Mouse (Mus musculus) A20 (cell line): ENCODE data around the gene Hao1.

Experiments
- DNase-seq: peaks from one replicate; pipeline ENCODE4 v3.0.0-alpha.2; 2011; ENCODE audit warnings: low read depth, low spot score

Gene Hao1

DNA sequence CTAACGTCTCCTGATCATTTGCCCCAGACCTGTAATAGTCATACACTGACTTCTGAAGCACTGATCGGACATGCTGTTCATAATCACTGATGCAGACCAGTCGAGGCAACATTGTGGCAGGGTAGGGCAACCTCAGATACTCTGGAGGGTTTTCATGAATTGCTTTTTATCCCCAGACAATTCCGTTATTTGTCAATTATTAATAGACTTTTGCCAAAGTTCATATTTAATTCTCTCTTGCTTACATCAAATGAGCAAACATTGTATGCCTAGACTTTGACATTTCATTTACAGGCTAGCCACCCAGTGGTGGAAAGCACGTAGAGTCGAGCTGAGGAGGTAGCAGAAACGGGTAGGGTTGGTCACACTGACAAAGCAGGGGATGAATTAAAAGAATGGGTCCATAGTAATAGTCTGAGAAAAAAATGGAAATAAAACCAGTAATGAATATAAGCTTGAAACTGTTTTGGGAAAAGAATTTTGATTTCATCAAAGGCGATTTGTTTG lies at the start of gene Hao1:
Gene Hao1, minus strand, starts transcription at position 148 of the 507 bp plus-strand sequence.
- no peak for DNase-seq

DNA sequence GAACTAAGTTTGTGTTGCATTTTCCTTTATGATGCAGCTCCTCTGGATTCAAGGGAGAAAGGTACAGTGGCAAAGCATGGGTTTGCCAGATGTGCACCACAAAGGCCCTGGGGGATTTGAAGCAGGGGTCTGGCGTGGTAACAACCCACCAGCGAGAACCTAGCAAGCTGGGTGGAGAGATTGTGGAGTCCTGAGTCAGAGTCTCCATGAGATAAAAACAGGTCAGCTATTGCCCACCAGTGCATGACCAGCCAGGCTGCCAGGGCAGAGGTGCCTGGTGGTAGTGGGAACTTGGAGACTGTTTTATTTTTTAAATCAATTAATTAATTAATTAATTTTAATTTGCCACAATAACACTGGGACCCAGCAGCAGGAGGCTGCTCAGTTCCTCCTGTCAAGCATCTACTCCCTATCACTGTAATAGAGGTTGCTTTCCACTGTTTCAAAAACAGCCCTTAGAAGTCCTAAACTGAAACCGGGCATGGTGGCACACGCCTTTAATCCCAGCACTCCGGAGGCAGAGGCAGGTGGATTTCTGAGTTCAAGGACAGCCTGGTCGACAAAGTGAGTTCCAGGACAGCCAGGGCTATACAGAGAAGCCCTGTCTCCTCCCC lies 37.0 kb upstream of the Hao1 start:
- DNase-seq: no peak

- no peak for DNase-seq
Observed at GRCm38 (mm10) chr2:134585243-134585642, 31.1 kb upstream of the Hao1 start.

DNA sequence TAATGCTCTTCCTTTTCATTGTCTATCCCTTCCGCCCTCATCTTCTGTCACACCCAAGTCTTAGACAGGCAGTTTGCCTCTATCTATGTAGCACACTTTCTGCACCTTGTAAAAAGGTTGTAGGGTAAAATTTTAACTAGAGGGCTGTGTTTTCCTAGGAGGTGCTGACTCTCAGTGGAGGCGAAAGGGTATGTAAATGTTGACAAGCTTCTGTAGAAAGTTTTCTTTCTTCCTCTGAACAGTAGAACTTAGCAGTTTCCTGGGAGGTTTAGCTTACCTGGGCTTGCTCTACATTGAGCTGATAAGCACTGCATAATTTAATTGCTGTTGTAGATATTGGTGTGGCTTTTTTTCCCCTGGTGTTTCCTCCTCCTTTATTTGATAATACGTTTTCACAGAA lies 5.3 kb upstream of the Hao1 start:
- DNase-seq: no peak

- DNase-seq: no peak
Observed at GRCm38 (mm10) chr2:134552358-134552757, 1.8 kb downstream of the Hao1 start.

DNA sequence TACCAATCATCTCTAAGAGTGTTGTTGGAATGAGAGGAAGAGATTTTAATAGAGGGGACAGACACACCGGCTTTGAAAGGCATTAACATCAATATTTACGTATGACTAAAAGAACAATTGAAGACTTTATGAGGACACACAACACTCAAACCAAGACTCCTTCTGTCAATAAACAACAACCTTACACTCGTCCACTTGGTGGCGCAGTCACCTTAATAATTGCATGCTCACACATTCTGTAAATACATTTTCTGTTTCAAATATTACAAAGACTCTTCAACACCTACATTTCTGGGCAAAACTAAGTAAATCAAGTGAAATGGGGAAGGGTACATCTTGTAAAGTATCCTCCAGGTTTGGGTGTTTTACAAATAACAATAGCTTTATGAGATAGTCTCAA lies 4.4 kb downstream of the Hao1 start:
- peak; percentile 56 for DNase-seq

- no peak for DNase-seq
Observed at GRCm38 (mm10) chr2:134545116-134545515, 9.1 kb downstream of the Hao1 start.

DNA sequence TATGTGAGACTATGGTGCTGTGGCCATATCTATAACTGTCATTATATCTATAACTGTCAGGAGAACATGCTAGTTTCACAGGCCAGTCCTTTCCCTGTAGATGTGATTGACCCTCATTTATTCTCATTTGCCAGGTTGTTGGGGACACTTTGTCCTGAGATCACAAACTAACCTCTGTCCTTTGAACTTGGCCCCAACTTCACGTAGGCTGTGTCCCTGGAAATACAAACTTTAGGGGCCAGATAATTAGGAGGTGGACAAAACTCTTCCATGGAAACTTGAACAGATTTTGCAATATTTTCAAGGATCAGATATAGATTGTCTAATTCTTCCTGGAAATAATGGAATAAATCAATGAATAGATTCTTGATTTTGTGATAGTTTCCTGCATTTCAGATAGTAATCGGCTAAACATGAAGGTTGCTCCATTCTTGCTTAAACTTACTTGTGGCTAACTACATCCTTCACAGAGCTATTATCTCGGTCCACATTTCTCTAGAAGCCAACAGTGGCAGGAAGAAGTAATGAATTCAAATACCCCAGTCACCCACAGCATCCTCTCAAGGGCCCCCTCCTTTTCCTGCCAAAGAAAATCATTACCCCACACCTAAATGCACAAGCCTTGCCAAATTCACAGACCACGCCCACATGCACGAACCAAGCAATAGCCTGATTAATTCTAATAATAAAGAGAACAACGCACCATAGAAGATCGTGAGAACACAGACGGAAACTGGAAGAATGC lies 9.7 kb downstream of the Hao1 start:
- no peak for DNase-seq

DNA sequence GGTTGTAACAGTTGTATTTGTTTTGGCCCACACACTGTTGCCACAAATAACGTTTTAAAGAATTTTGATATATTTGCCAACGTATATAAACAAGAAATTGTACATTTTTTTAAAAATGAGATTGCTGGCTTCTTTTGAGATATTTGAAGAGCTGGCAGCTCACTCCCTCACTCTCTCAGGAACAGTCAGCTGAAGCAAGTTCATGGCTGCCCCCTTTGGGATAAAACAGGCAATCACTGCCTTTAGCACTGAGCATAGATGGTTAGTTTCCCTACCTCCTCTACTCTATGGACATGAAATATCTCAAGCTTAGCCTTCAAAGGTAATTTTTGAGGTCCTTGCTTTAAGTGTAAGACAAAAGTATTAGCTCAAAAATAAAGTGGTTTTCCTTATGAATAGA lies 10.7 kb downstream of the Hao1 start:
- no peak for DNase-seq

GRCm38 (mm10) chr2:134541019-134541418 lies 13.1 kb downstream of the Hao1 start:
- DNase-seq: no peak

- no peak for DNase-seq
Observed at GRCm38 (mm10) chr2:134538451-134538850, 15.7 kb downstream of the Hao1 start.

DNA sequence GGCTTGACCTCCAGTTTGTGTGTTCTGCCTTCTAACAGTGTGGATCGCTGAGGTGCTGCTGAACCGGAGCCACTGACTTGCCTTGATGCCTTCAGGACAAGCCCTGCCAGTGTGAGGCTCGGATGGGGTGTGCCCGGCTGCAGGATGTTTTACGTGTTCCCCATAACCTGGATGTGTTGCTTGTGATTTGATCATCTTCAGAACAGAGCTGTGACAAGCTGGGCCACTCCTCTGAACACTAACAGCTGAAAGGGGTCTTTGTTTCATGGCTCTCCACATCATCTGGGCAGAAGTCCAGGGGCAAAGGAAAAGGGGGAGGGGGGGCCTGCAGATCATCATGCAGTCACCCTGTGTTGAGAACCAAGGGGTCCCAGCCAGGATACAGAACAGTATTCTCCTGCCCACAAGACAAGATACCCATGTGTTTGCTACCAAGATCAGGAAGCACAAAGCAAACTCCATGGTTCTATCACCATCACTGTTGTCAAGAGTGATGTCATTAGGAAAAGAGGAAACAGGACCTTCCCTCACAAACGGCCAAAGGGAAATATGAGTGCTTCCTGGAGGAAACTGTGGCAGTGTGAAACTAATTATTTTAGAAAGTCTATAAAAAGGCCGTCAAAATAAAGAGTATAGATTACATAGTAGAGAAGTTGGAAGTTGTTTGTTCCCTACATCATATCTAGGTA lies 25.9 kb downstream of the Hao1 start:
- DNase-seq: no peak

DNA sequence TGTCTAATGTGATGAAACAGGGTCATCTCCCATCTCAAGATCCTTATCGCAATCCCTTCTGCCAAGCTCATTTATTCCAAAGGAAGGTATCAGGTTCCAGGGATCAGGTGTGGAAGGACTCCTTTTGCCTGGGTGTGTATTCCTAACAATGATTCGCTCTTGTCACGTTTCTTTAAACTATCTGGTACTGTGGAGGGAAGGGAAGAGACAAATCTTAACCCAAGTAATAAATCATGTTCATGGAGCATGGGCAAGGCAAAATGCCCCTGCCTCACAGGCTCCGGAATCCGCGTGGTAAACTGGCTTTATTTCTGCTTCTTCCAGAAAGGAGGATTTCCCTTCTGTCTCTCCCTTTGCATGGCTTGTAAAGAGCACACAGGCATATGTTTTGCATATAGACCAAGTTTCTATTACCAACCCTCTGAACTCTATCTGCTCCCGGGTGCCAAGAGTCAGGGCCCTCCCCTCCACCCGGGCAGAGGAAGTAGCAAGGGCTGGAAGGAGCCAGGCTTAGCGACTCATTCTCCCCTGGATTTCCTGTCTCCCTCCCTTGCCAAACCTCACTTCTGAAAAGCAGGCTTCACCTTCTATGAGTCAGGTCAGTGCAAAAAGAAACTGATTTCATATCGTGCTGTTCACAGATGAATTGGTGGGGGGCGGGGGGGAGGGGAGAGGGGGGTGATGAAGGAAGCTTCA lies 26.6 kb downstream of the Hao1 start:
- no peak for DNase-seq

DNA sequence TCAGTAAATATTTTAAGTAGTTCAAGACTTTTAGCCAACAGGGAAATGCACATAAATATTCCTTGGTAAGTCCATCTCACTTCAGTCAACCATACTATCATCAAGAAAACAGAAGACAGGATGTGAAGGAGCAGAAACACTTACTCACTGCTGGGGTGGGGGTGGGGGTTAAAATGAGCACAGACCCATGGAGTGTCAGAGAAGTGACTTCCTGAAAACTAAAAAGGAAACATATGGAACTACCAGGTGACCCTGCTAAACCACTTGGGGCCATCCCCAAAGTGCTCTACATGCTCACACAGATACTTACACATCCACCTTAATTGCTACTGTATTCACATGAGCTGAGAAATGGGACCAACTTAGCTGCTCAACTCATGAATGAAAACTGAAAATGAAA lies 36.1 kb downstream of the Hao1 start:
- DNase-seq: no peak

DNA sequence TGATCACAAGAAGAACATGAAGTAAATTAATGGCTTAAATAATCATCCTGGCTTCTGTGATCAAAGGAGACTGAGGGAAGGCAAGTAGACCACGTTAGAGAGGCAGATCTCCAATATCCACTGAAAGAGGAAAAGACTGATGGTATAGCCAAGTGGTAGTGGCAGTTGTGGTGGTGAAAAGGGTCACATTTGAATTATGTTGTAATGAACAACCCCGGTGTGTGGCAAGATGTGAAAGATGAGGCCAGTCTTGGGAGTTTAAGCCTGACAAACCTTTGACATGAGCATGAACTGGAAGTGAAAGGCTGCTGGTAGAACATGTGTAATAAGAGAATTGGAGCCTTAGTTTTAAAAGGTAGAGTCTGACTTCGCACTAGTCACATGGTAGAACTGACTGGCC lies 54.4 kb downstream of the Hao1 start:
- no peak for DNase-seq

GRCm38 (mm10) chr2:134498450-134498849 lies 55.7 kb downstream of the Hao1 start:
- no peak for DNase-seq

DNA sequence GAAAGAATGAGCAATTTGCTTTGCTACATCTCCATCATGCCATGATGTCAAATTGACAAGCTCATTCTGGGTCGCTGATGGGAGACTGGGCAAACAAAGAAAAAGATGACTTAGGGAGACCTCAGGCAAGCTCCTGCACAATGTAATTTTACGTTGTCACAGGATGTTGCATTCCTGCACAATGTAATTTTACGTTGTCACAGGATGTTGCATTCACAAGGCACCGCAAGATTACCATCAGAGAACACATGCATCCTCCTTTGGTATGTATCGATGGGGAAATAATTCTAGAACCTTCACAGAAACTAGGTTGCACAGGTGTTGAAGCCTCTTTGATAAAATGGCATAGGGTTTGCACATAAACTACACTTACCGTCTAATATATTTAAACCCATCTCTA lies 65.5 kb downstream of the Hao1 start:
- DNase-seq: no peak

DNA sequence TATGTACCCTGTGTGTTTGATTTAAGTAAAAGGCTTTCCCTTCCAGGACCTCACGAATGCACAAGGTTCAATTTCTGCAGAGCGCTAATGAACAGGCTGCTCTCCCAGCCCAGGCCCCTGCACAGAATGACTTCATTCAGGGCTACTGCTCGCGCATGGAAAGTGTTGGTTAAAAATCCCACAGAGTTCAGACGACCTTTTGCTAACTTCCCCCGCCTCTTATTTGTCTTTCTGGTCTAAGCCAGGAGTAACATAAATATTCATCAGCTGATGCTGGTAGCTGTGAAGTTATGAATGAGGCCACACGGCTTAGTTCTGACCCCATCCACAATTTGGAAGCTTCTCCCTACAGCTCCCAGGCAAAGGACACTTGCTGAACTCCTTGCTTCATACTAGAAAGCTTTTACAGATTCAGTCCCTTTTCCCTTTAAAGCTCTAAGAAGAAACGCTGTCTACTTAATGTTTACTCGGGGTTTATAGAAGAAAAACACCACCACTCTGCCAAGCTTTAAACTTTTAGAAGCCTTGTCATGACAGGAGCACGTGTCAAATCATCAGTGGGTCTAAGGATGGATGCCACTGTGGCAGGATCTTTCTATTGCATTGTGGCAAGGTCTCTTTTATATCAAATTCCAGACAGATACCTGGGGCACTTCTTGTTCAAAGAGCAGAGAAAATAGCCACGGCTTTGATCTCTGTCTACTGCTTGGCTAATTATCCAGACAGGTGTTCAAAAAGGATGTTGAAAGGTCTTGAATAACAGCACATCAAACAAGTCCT lies 67.9 kb downstream of the Hao1 start:
- no peak for DNase-seq

DNA sequence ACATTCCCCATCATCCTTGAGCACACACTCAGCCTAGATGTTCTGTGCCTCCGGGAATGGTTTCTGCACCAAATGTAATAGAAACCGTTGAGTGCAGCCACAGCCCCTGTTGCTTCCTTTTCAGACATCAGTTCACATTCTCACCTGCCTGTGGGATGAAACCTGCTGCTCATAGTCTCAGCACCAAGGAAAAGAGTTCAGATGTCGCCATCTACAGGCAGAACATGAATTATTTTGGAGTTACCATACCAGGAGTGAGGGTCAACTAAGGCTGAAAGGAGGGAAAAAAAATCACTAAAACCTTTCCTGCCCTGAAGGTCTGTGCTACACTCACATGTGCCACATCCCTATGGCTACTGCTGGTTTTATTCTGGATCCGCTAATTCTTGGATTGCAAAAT lies 71.5 kb downstream of the Hao1 start:
- peak; percentile 29 for DNase-seq

DNA sequence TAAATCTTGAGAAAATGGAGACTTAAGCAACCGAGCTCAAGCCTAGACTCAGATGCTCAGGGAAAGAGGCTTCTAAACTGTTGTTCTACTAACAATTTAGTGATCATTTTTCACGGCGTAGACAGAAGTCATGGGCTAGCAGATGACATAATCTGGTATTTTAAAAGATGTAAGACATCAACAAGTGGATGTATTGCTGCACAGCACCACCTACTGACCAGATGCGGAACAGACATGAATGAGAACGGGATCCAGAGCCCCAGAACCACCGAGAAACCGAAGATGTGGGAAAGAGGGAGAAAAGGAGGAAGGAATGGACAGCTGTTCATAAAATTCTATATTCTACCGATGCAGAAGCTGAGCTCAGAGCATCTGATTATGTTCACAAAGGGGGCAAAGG lies 72.4 kb downstream of the Hao1 start:
- peak; percentile 56 for DNase-seq

- DNase-seq: no peak
Observed at GRCm38 (mm10) chr2:134481174-134481573, 73.0 kb downstream of the Hao1 start.
